ENCODE assay signal across 20 mouse cellular contexts in genomic region chr3:96016257-96016889, GRCm38 (mm10). TPM values are rescaled to one million over a fixed set of nuclear protein-coding genes. Genes with fewer than 3 reads are reported as not detected.
DNase-seq lines count a peak whose midpoint lies in the region; ATAC-seq lines count a peak whose summit lies in the region.
"Had no signal": no experiment of that assay in that cellular context is flagged by ENCODE, and none has a peak within 500 bp of the region (broad histone marks: within the 10 kb centered on the region; RNA-seq: fewer than 3 reads in every experiment).

No protein-coding gene starts in this region.

- DNase-seq in liver, embryonic 11.5 days (ENCODE audit: low spot score) = no peak
- DNase-seq in neural tube, embryonic 10.5 days (ENCODE audit: extremely low spot score, low spot score) = no peak
- DNase-seq in thymus, postnatal 0 days (ENCODE audit: low spot score) = no peak
- DNase-seq: adrenal gland, adult 2 months; adrenal gland, postnatal 25 days; cerebellum, adult 8-10 months; cerebellum, postnatal 14 days; embryo, embryonic 11 days; gastrocnemius, adult 2 months; gastrocnemius, postnatal 36 days; heart, adult 11 months; heart, postnatal 36 days had no signal

- peaks cover 23% of the 10 kb centered on the region for H3K4me1 ChIP-seq in liver, embryonic 12.5 days
- H3K4me1 ChIP-seq in liver, embryonic 11.5 days (replicated peaks; ENCODE audit: control insufficient read depth, insufficient read depth, low read length) = peaks cover 5% of the 10 kb centered on the region
- no peaks in the 10 kb centered on the region for H3K4me1 ChIP-seq in neural tube, embryonic 14.5 days (ENCODE audit: control insufficient read depth, insufficient read depth, low read length)
- H3K4me1 ChIP-seq: hindbrain, embryonic 12.5 days had no signal

- H3K4me3 ChIP-seq in liver, embryonic 12.5 days = no peak overlapping the region
- no peak overlapping the region for H3K4me3 ChIP-seq in liver, embryonic 11.5 days (ENCODE audit: low read depth, low read length)
- no peak overlapping the region for H3K4me3 ChIP-seq in neural tube, embryonic 14.5 days (ENCODE audit: low read depth, low read length)
- H3K4me3 ChIP-seq: forebrain, embryonic 10.5 days; gastrocnemius, adult 2 months; heart, embryonic 13.5 days; hindbrain, embryonic 12.5 days had no signal

- H3K9ac ChIP-seq in liver, embryonic 12.5 days = no peak overlapping the region
- H3K9ac ChIP-seq in liver, embryonic 11.5 days (ENCODE audit: low read depth, low read length) = no peak overlapping the region
- H3K9ac ChIP-seq in neural tube, embryonic 14.5 days (replicated peaks; ENCODE audit: low read depth, low read length) = no peak overlapping the region
- H3K9ac ChIP-seq: heart, embryonic 13.5 days; hindbrain, embryonic 12.5 days had no signal

- 81% methylated on average over 2 of the region's 2 CpGs for WGBS in liver, embryonic 12.5 days (ENCODE audit: insufficient replicate concordance)
- WGBS in liver, embryonic 11.5 days = 92% methylated on average over 2 of the region's 2 CpGs
- 87% methylated on average over 2 of the region's 2 CpGs for WGBS in neural tube, embryonic 14.5 days

- peak; percentile 66; the same call in 1 of the 2 replicates for ATAC-seq in liver, embryonic 12.5 days
- no peak for ATAC-seq in liver, embryonic 11.5 days (replicated peaks; ENCODE audit: low FRiP score)
- ATAC-seq in neural tube, embryonic 14.5 days (ENCODE audit: low read depth) = peak; percentile 21; the same call in 1 of the 2 replicates
- 0 out of 2 replicates have a peak, but pooled peaks have one; percentile 26 for ATAC-seq in megakaryocyte progenitor cell, adult 5-6 weeks (replicated peaks; ENCODE audit: poor library complexity)
- ATAC-seq: forebrain, embryonic 14.5 days; hindbrain, postnatal 0 days had no signal

- peaks cover 4% of the 10 kb centered on the region for H3K36me3 ChIP-seq in liver, embryonic 12.5 days
- no peaks in the 10 kb centered on the region for H3K36me3 ChIP-seq in liver, embryonic 11.5 days (ENCODE audit: control insufficient read depth, insufficient read depth, low read length)
- H3K36me3 ChIP-seq in neural tube, embryonic 14.5 days (ENCODE audit: control insufficient read depth, insufficient read depth, low read length) = peaks cover 3% of the 10 kb centered on the region; the same call in 1 of the 2 replicates

- H3K27me3 ChIP-seq in liver, embryonic 12.5 days (replicated peaks) = no peaks in the 10 kb centered on the region
- no peaks in the 10 kb centered on the region for H3K27me3 ChIP-seq in liver, embryonic 11.5 days (replicated peaks; ENCODE audit: control insufficient read depth, insufficient read depth, low read length)
- H3K27me3 ChIP-seq in neural tube, embryonic 14.5 days (ENCODE audit: control insufficient read depth, insufficient read depth, low read length) = no peaks in the 10 kb centered on the region
- H3K27me3 ChIP-seq: heart, embryonic 13.5 days; hindbrain, embryonic 12.5 days had no signal

- H3K9me3 ChIP-seq in liver, embryonic 12.5 days (replicated peaks) = no peaks in the 10 kb centered on the region
- H3K9me3 ChIP-seq in liver, embryonic 11.5 days (ENCODE audit: control insufficient read depth, low read length) = no peaks in the 10 kb centered on the region
- H3K9me3 ChIP-seq in neural tube, embryonic 14.5 days (ENCODE audit: control insufficient read depth, low read length) = no peaks in the 10 kb centered on the region
- H3K9me3 ChIP-seq: forebrain, embryonic 10.5 days; heart, embryonic 13.5 days; hindbrain, embryonic 12.5 days had no signal

- no peak overlapping the region for H3K4me2 ChIP-seq in liver, embryonic 12.5 days
- no peak overlapping the region for H3K4me2 ChIP-seq in liver, embryonic 11.5 days
- H3K4me2 ChIP-seq in neural tube, embryonic 14.5 days (ENCODE audit: low read depth, low read length) = no peak overlapping the region
- H3K4me2 ChIP-seq: heart, embryonic 13.5 days; hindbrain, embryonic 12.5 days had no signal

- H3K27ac ChIP-seq in liver, embryonic 12.5 days = no peak overlapping the region
- H3K27ac ChIP-seq in liver, embryonic 11.5 days (ENCODE audit: low read depth, low read length) = no peak overlapping the region
- no peak overlapping the region for H3K27ac ChIP-seq in neural tube, embryonic 14.5 days (ENCODE audit: low read depth, low read length)
- H3K27ac ChIP-seq: forebrain, embryonic 10.5 days; gastrocnemius, adult 2 months; hindbrain, embryonic 12.5 days; hindbrain, postnatal 0 days had no signal

RNA-seq across cellular contexts. Expression of gene Plekho1, which starts 20.6 kb away (rescaled TPM):
- 9.4 and 10.4 TPM in 2 replicates for polyA plus RNA-seq in liver, embryonic 12.5 days (2016; fragmentation: Nextera tagmentation; extraction: Ambion mirVana)
- 21.6 and 22.9 TPM in 2 replicates for polyA plus RNA-seq in liver, embryonic 11.5 days (2014; fragmentation: Nextera tagmentation; extraction: Ambion mirVana)
- 45.5 and 49.2 TPM in 2 replicates for polyA plus RNA-seq in neural tube, embryonic 14.5 days (2014; fragmentation: Nextera tagmentation; extraction: Ambion mirVana)
- total RNA-seq in megakaryocyte progenitor cell, adult 5-6 weeks (2015) = 22.1 and 25.9 TPM in 2 replicates
- total RNA-seq in megakaryocyte progenitor cell, adult 5-6 weeks (2017) = 24.7 and 25.1 TPM in 2 replicates
- polyA plus RNA-seq in thymus, postnatal 0 days (2015; fragmentation: Nextera tagmentation; extraction: Ambion mirVana) = 36.8 and 37.0 TPM in 2 replicates

RNA-seq across cellular contexts. Expression of gene Vps45, which starts 41.9 kb away (rescaled TPM):
- polyA plus RNA-seq in liver, embryonic 12.5 days (2016; fragmentation: Nextera tagmentation; extraction: Ambion mirVana) = 17.6 and 18.6 TPM in 2 replicates
- polyA plus RNA-seq in liver, embryonic 11.5 days (2014; fragmentation: Nextera tagmentation; extraction: Ambion mirVana) = 17.4 and 18.5 TPM in 2 replicates
- polyA plus RNA-seq in neural tube, embryonic 14.5 days (2014; fragmentation: Nextera tagmentation; extraction: Ambion mirVana) = 45.6 and 51.0 TPM in 2 replicates
- 26.3 and 28.4 TPM in 2 replicates for total RNA-seq in megakaryocyte progenitor cell, adult 5-6 weeks (2015)
- 10.9 and 12.6 TPM in 2 replicates for total RNA-seq in megakaryocyte progenitor cell, adult 5-6 weeks (2017)
- 58.7 and 61.6 TPM in 2 replicates for polyA plus RNA-seq in thymus, postnatal 0 days (2015; fragmentation: Nextera tagmentation; extraction: Ambion mirVana)
